Comparison of ENCODE assay signal across 1 mouse cellular context in genomic region chrX:8099435-8099834, GRCm38 (mm10).
A peak's percentile ranks its signal among the peaks of the same experiment; 100 is the strongest.
TF ChIP-seq lines count a peak whose summit lies in the region.

No protein-coding gene starts in this region.

TF ChIP-seq in MEL, 35 proteins besides CTCF, POLR2A, EP300 and RAD21 (continued from another document):
- TF ChIP-seq ETS1 (IDR thresholded peaks at IDR 0.05; ENCODE audit: low read depth, low read length) (peak; percentile 48; the same call in 1 of the 2 replicates), HCFC1 (IDR thresholded peaks at IDR 0.05; ENCODE audit: low read depth, low read length) (no peak), ZNF384 (IDR thresholded peaks at IDR 0.05; ENCODE audit: low read depth, low read length) (peak; percentile 87), MXI1 (IDR thresholded peaks at IDR 0.05; ENCODE audit: low read depth, low read length) (no peak)
